ENCODE assay signal across 23 mouse cellular contexts in the genomic region with DNA sequence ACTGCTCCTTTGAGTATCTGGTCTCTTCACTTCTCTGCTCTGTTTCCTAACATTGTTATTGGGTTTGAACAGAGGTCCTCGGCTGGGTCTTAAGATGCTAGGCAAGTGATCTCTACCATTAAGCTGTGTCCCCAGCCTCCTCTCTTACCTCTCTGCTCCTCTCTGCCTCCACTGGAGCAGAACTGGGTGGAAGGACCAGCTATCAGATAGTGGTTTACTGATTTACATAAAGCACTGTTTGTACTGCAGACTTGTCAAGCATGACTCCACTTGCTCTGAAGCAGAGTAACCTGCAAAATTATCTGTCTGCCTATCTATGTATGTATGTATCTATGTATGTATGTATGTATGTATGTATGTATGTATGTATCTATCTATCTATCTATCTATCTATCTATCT. TPM values are rescaled to one million over a fixed set of nuclear protein-coding genes. Genes with fewer than 3 reads are reported as not detected.
DNase-seq lines count a peak whose midpoint lies in the region; ATAC-seq and TF ChIP-seq lines count a peak whose summit lies in the region.
"Had no signal": no experiment of that assay in that cellular context is flagged by ENCODE, and none has a peak within 500 bp of the region (broad histone marks: within the 10 kb centered on the region; RNA-seq: fewer than 3 reads in every experiment).

No protein-coding gene starts in this region.

- no peak for TF ChIP-seq CTCF in kidney, adult 2 months (conservative IDR thresholded peaks at IDR 0.05; ENCODE audit: insufficient read depth, insufficient read length, low read depth, low read length)

- H3K4me2 ChIP-seq in kidney, embryonic 14.5 days (replicated peaks; ENCODE audit: low read depth, low read length): no peak overlapping the region
- H3K4me2 ChIP-seq: forebrain, embryonic 13.5 days; heart, embryonic 13.5 days; hindbrain, embryonic 12.5 days; hindbrain, embryonic 15.5 days had no signal

- peaks cover 12% of the 10 kb centered on the region; the same call in 1 of the 2 replicates for H3K4me1 ChIP-seq in kidney, adult 2 months (ENCODE audit: control insufficient read depth, insufficient read depth, low read length)
- H3K4me1 ChIP-seq in kidney, embryonic 14.5 days (ENCODE audit: control insufficient read depth, insufficient read depth, low read length): no peaks in the 10 kb centered on the region
- H3K4me1 ChIP-seq: forebrain, embryonic 10.5 days; forebrain, embryonic 13.5 days; heart, embryonic 10.5 days; heart, embryonic 13.5 days; hindbrain, embryonic 12.5 days; hindbrain, embryonic 15.5 days had no signal

- H3K27me3 ChIP-seq in kidney, adult 2 months (replicated peaks; ENCODE audit: control insufficient read depth, insufficient read depth, low read length): no peaks in the 10 kb centered on the region
- H3K27me3 ChIP-seq in kidney, embryonic 14.5 days (ENCODE audit: control insufficient read depth, insufficient read depth, low read length): no peaks in the 10 kb centered on the region
- H3K27me3 ChIP-seq: forebrain, embryonic 13.5 days; heart, embryonic 13.5 days; hindbrain, embryonic 12.5 days; hindbrain, embryonic 15.5 days had no signal

- H3K36me3 ChIP-seq in kidney, adult 2 months (ENCODE audit: control insufficient read depth, insufficient read depth, low read length): no peaks in the 10 kb centered on the region
- no peaks in the 10 kb centered on the region for H3K36me3 ChIP-seq in kidney, embryonic 14.5 days (ENCODE audit: control insufficient read depth, insufficient read depth, low read length)
- H3K36me3 ChIP-seq: forebrain, embryonic 10.5 days; heart, embryonic 10.5 days; heart, embryonic 13.5 days; hindbrain, embryonic 12.5 days; hindbrain, embryonic 15.5 days had no signal

- peak; percentile 75 for DNase-seq in kidney, adult 2 months
- DNase-seq in kidney, postnatal 14 days: peak; percentile 15
- no peak for DNase-seq in kidney, adult 18-20 months
- peak; percentile 61 for DNase-seq in R1 (ENCODE audit: low read depth, low spot score)
- DNase-seq in layer of hippocampus, adult 8-10 months (ENCODE audit: low spot score in 2 of 2): no peak
- no peak for DNase-seq in heart, postnatal 10 days
- DNase-seq: adrenal gland, postnatal 10 days; adrenal gland, postnatal 36 days; cerebellum, adult 18-20 months; cerebellum, adult 9-10 months; cerebellum, postnatal 14 days; gastrocnemius, postnatal 10 days; gastrocnemius, postnatal 36 days; heart, adult 2 months had no signal

- 61% methylated on average over 1 of the region's 1 CpGs for WGBS in kidney, adult 2 months
- 91% methylated on average over 1 of the region's 1 CpGs for WGBS in kidney, embryonic 14.5 days

- no peak overlapping the region for H3K9ac ChIP-seq in kidney, embryonic 14.5 days (ENCODE audit: low read depth, low read length)
- H3K9ac ChIP-seq: forebrain, embryonic 13.5 days; heart, embryonic 13.5 days; hindbrain, embryonic 12.5 days; hindbrain, embryonic 15.5 days had no signal

- peaks cover 8% of the 10 kb centered on the region; the same call in 1 of the 2 replicates for H3K9me3 ChIP-seq in kidney, embryonic 14.5 days (ENCODE audit: control insufficient read depth, low read length)
- H3K9me3 ChIP-seq: hindbrain, embryonic 15.5 days had no signal

- intact Hi-C loops in heart, postnatal 10 days (cut with DNase I): no loop called here

- TF ChIP-seq POLR2A in kidney, adult 2 months (IDR thresholded peaks at IDR 0.05; ENCODE audit: low read depth, low read length): no peak

- H3K27ac ChIP-seq in kidney, adult 2 months (ENCODE audit: insufficient read depth, low read depth, low read length): peak overlapping the region; percentile 86; the same call in 1 of the 2 replicates
- H3K27ac ChIP-seq in kidney, embryonic 14.5 days (ENCODE audit: low read depth, low read length): no peak overlapping the region
- H3K27ac ChIP-seq: forebrain, embryonic 10.5 days; forebrain, embryonic 13.5 days; heart, adult 2 months; heart, embryonic 10.5 days; heart, embryonic 13.5 days; hindbrain, embryonic 12.5 days; hindbrain, embryonic 15.5 days had no signal

- no peak for ATAC-seq in kidney, embryonic 14.5 days (ENCODE audit: low FRiP score, low TSS enrichment)
- ATAC-seq: CD4-positive, CD25-positive, alpha-beta regulatory T cell, adult 4 months; forebrain, embryonic 13.5 days; forebrain, embryonic 16.5 days had no signal

- H3K4me3 ChIP-seq in kidney, adult 2 months (ENCODE audit: insufficient read depth, low read depth, low read length): no peak overlapping the region
- no peak overlapping the region for H3K4me3 ChIP-seq in kidney, embryonic 14.5 days (ENCODE audit: low read length)
- H3K4me3 ChIP-seq: forebrain, embryonic 10.5 days; forebrain, embryonic 13.5 days; heart, adult 2 months; heart, embryonic 10.5 days; heart, embryonic 13.5 days; hindbrain, embryonic 12.5 days; hindbrain, embryonic 15.5 days had no signal

RNA-seq across cellular contexts. Expression of a gene that starts 25.9 kb away (rescaled TPM):
- 6.7 and 6.9 TPM in 2 replicates for polyA plus RNA-seq in kidney, adult 2 months (2012; rRNA removed)
- polyA plus RNA-seq in kidney, embryonic 14.5 days (2014; fragmentation: Nextera tagmentation; extraction: Ambion mirVana): 4.7 and 6.8 TPM in 2 replicates
- 1 to 10 TPM; 5.2 to 6.9 (median 5.5) TPM for total RNA-seq in layer of hippocampus, adult 8-10 months (2022)
- total RNA-seq in heart, postnatal 10 days (2021): 1 to 10 TPM; 5.8 to 6.3 TPM

Comparison
In these comparisons a context has a peak if more than half of its experiments do, and no peak if none do; other contexts are left out.
1. DNase-seq: peak in kidney, adult 2 months (single experiment), kidney, postnatal 14 days (single experiment) and R1 (single experiment); none in kidney, adult 18-20 months (single experiment), layer of hippocampus, adult 8-10 months (0 of 2) and heart, postnatal 10 days (0 of 2).